Mouse (Mus musculus) kidney, postnatal 0 days (tissue): Measurements from ENCODE around the gene L2hgdh. TPM values are rescaled to one million over a fixed set of nuclear protein-coding genes. Genes with fewer than 3 reads are reported as not detected.

Experiments used
- ATAC-seq: fragments of 200-750 bp; cut with Nextera tagmentation; replicated peaks from 2 replicates; pipeline ENCODE4 v1.8.0; 2017; ENCODE audit warnings: low read depth, moderate number of reproducible peaks, moderate TSS enrichment, moderate library complexity; ENCODE audit not compliant: low FRiP score
- DNase-seq: peaks from one replicate; pipeline ENCODE4 v3.0.0-alpha.2; 2016; ENCODE audit warnings: low spot score
- H3K27ac ChIP-seq: fragments of 300-500 bp; sonication (generic); 2 replicates; pipeline ENCODE4 v1.5.1; 2014; ENCODE audit warnings: mild to moderate bottlenecking
- H3K27me3 ChIP-seq: fragments of 300-500 bp; sonication (generic); 2 replicates; pipeline ENCODE4 v1.6.1; 2014; ENCODE audit warnings: low read length, mixed read lengths; ENCODE audit not compliant: insufficient read depth
- H3K36me3 ChIP-seq: fragments of 300-500 bp; sonication (generic); 2 replicates; pipeline ENCODE4 v1.6.1; 2014; ENCODE audit warnings: low read length, mixed read lengths; ENCODE audit not compliant: insufficient read depth
- H3K4me1 ChIP-seq: fragments of 300-500 bp; sonication (generic); replicated peaks from 2 replicates; pipeline ENCODE4 v1.6.1; 2014; ENCODE audit warnings: antibody characterized with exemption, low read length, mixed read lengths; ENCODE audit not compliant: insufficient read depth
- H3K4me2 ChIP-seq: fragments of 300-500 bp; sonication (generic); 2 replicates; pipeline ENCODE4 v1.6.1; 2014; ENCODE audit warnings: mild to moderate bottlenecking, low read length, moderate library complexity, mixed read lengths
- H3K4me3 ChIP-seq: fragments of 300-500 bp; sonication (generic); replicated peaks from 2 replicates; pipeline ENCODE4 v1.5.1; 2014; ENCODE audit warnings: low read depth, low read length
- H3K9ac ChIP-seq: fragments of 300-500 bp; sonication (generic); 2 replicates; pipeline ENCODE4 v1.6.1; 2014; ENCODE audit warnings: low read depth, low read length
- H3K9me3 ChIP-seq: fragments of 300-500 bp; sonication (generic); replicated peaks from 2 replicates; pipeline ENCODE4 v1.6.1; 2016; ENCODE audit warnings: low read length, inconsistent platforms, mixed read lengths
- CTCF ChIP-seq: IDR thresholded peaks from 2 replicates; pipeline ENCODE4 v1.5.1; 2016; ENCODE audit warnings: antibody characterized with exemption, low read depth, mild to moderate bottlenecking, moderate library complexity
- WGBS: fragments of 180-500 bp; shearing (Covaris S2); extraction: QIAGEN DNeasy Blood & Tissue Kit; methylation state at CpG from one replicate; pipeline ENCODE4 v1.1.7; 2014; 5-methylcytosine and 5-hydroxymethylcytosine counted together
- polyA plus RNA-seq: library from polyadenylated mRNA; unstranded; fragments of >200 nt; fragmentation: Nextera tagmentation; extraction: Ambion mirVana; gene quantifications from 2 replicates; pipeline ENCODE4 v1.2.1, GENCODE M21; 2015

L2hgdh gene
- polyA plus RNA-seq, 1 experiment from 2014 or later, result 20.0 TPM

DNA sequence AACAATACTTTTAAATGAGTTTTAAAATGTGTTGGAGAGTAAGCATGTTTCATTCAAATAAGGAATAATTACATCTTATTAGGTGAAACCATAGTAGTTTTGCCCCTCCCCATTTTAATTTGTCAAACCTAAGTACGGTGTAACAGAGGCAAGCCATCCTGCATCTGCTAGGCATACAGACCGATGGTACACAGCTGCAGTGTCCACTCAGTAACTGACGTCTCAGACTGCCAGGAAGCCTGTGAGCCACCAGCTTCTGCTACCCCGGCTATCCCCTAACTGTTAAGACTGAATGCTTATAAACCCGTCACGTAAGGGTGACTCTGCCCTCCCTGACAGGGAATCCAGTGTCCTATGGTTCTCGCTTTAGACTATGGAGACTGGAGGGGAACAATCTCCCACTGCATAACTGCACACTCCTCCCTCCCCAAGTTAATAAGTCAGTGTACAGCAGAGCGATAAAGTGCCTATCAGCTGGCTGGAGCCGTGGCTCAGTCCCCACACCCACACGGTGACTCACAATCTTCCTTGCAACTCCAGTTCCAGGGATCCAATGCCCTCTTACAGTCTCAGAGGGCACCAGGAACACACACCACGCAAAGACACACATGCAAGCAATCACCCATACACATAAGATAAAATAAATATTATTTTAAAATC is 19.7 kb downstream of the L2hgdh start:
- Histone ChIP-seq H3K9me3 (no peaks in the 10 kb centered on the region), H3K4me1 (no peaks in the 10 kb centered on the region), H3K4me2 (no peak overlapping the region), H3K9ac (no peak overlapping the region), H3K4me3 (no peak overlapping the region), H3K27ac (no peak overlapping the region), H3K36me3 (0 out of 2 replicates have a peak, but pooled peaks cover 6% of the 10 kb centered on the region), H3K27me3 (no peaks in the 10 kb centered on the region)
- peak; percentile 27 for DNase-seq
- 59% methylated on average over 11 of the region's 11 CpGs for WGBS
- no peak for TF ChIP-seq CTCF
- ATAC-seq, result peak; percentile 87

DNA sequence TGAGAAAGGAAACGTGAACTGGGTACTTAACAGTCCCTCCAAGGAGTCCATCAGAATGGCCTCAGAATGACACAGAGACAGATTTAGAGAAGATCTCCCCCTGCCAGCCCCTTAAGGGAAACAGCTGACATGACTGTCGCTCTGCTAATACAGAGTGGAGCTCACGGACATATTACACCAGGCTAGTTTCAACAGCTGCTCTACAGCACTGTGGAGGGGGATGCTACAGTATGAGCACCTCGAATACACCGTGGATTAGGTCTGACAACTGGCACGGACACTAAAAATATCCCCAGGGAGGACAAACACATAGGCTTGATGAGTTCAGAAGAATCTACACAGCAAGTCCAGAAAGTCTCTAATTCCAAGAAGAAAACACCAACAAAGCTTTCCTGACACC is 26.3 kb downstream of the L2hgdh start:
- H3K27me3 ChIP-seq, result no peaks in the 10 kb centered on the region
- H3K27ac ChIP-seq, result no peak overlapping the region
- H3K36me3 ChIP-seq, result peaks cover 9% of the 10 kb centered on the region; the same call in 1 of the 2 replicates
- ATAC-seq (no peak), DNase-seq (no peak)
- H3K4me2 ChIP-seq, result no peak overlapping the region
- no peaks in the 10 kb centered on the region for H3K4me1 ChIP-seq
- no peaks in the 10 kb centered on the region for H3K9me3 ChIP-seq
- H3K4me3 ChIP-seq, result no peak overlapping the region
- H3K9ac ChIP-seq, result no peak overlapping the region
- TF ChIP-seq CTCF, result no peak
- WGBS, result 85% methylated on average over 6 of the region's 6 CpGs

DNA sequence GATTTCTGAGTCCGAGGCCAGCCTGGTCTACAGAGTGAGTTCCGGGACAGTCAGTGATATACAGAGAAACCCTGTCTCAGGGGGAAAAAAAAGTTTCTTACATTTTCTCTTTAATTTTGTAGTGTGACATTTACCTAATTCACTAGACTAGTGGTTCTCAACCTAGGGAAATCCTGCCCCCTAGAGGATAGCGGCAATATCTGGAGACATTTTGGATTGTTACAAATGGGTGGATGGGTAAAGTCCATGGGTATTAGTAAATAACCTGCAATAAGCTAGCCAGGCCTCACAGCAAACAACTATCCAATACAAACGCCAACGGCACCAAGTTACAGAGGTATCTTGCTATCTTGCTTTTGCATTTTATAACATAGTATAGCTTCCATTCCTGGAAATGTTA is 27.9 kb downstream of the L2hgdh start:
- no peak overlapping the region for H3K27ac ChIP-seq
- ATAC-seq (no peak), DNase-seq (peak; percentile 74)
- WGBS, result 69% methylated on average over 5 of the region's 5 CpGs
- H3K9ac ChIP-seq, result no peak overlapping the region
- H3K9me3 ChIP-seq, result no peaks in the 10 kb centered on the region
- no peaks in the 10 kb centered on the region for H3K27me3 ChIP-seq
- peak; percentile 82 for TF ChIP-seq CTCF
- no peaks in the 10 kb centered on the region for H3K4me1 ChIP-seq
- H3K4me2 ChIP-seq, result no peak overlapping the region
- H3K36me3 ChIP-seq, result peaks cover 9% of the 10 kb centered on the region; the same call in 1 of the 2 replicates
- no peak overlapping the region for H3K4me3 ChIP-seq

DNA sequence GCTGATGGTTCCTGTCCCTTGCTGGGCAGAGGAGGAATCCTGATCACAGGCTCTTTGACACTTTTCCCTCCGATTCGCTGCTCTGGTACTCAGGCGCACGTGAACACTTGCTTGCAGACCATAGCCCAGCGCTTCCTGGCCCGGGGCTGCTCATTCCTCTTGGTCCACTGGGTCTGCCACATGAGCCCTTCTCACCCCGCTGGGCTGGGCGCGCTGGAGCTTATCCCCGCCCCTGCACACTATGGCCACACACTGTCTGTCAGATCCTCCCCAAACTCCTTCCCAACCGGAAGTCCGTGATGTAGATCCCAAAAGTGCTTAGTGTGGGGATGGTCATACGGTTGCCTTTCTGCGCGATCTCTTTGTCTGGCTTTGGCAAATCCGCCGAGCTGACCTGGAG is 31.2 kb downstream of the L2hgdh start:
- Histone ChIP-seq H3K4me2 (no peak overlapping the region), H3K4me3 (no peak overlapping the region), H3K9me3 (no peaks in the 10 kb centered on the region), H3K9ac (no peak overlapping the region), H3K36me3 (peaks cover 4% of the 10 kb centered on the region; the same call in 1 of the 2 replicates), H3K27me3 (no peaks in the 10 kb centered on the region), H3K4me1 (no peaks in the 10 kb centered on the region), H3K27ac (no peak overlapping the region)
- WGBS, result 77% methylated on average over 17 of the region's 17 CpGs
- TF ChIP-seq CTCF, result no peak
- ATAC-seq, result peak; percentile 65; the same call in 1 of the 2 replicates
- DNase-seq, result no peak

DNA sequence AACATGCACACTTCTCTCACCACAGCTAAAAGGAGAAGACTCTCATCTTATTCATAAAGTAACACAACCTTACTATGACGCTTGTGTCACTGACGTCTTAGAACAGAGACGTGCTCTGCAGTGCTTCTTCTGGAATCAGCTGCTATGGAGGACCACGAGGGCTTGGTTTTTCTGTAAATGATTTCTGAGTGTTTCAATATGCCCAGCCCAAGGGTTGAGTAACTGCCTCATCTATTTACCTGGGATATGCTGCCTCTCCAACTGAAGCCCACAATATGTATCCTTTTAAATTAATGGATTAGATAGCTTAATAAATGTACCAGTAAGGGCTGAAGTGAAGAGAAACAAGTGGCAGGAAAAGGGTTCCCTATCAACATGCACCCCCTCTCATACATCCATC is 34.0 kb downstream of the L2hgdh start:
- no peak overlapping the region for H3K4me2 ChIP-seq
- H3K27me3 ChIP-seq, result no peaks in the 10 kb centered on the region
- ATAC-seq, result no peak
- WGBS, result 89% methylated on average over 4 of the region's 4 CpGs
- no peak for DNase-seq
- H3K27ac ChIP-seq, result no peak overlapping the region
- no peaks in the 10 kb centered on the region for H3K9me3 ChIP-seq
- no peaks in the 10 kb centered on the region for H3K36me3 ChIP-seq
- no peak overlapping the region for H3K4me3 ChIP-seq
- H3K9ac ChIP-seq, result no peak overlapping the region
- H3K4me1 ChIP-seq, result no peaks in the 10 kb centered on the region
- TF ChIP-seq CTCF, result no peak

DNA sequence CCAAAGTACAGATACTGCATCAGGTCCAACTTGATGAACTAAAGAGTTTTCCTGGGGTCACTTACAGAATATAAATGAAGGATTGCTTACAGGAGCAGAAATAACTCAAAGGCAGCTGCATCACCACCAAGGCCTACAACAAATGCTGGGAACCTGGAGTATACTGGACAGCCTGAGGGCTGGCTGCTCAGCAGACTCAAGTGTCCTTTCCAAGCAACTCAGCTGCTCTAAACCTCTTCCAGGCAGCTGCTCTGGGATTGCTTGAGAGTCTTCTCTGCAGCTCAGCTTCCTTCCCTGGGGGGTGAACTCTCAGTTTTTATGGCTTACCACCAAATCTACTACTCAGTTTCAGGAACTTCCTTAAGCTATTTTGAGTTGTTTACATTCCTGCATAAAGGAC is 35.6 kb downstream of the L2hgdh start:
- no peak for TF ChIP-seq CTCF
- H3K9ac ChIP-seq, result no peak overlapping the region
- H3K27me3 ChIP-seq, result no peaks in the 10 kb centered on the region

DNA sequence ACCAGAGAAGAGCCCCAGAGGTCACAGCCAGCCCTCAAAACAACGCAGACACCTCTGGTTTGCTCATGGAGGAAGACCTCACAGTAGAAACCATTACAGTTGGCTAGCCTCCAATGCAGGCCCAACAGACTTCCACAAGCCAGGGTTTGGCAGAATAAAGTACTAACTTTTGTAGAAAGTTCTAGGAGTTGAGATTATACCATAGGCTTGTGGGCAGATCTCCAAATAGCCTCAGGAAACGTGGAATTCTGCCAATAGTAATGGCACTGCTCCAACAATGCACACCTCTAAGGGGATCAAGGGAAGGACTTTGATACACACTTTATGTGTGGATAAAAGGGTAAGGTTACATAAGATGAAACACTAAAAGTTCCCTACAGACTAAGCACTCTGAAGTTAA is 36.3 kb downstream of the L2hgdh start:
- H3K9me3 ChIP-seq, result no peaks in the 10 kb centered on the region

More for the DNA sequence above, 35.6 kb downstream of the L2hgdh start:
- no peaks in the 10 kb centered on the region for H3K4me1 ChIP-seq
- no peak overlapping the region for H3K4me3 ChIP-seq
- no peaks in the 10 kb centered on the region for H3K9me3 ChIP-seq
- no peak overlapping the region for H3K4me2 ChIP-seq
- no peak for DNase-seq
- no peak for ATAC-seq
- H3K27ac ChIP-seq, result no peak overlapping the region
- no peaks in the 10 kb centered on the region for H3K36me3 ChIP-seq

More for the DNA sequence above, 36.3 kb downstream of the L2hgdh start:
- ATAC-seq (no peak), DNase-seq (peak; percentile 21)
- Histone ChIP-seq H3K36me3 (no peaks in the 10 kb centered on the region), H3K27me3 (no peaks in the 10 kb centered on the region), H3K27ac (no peak overlapping the region; the same call in 1 of the 2 replicates), H3K4me3 (no peak overlapping the region), H3K4me2 (no peak overlapping the region), H3K4me1 (no peaks in the 10 kb centered on the region), H3K9ac (no peak overlapping the region)
- 44% methylated on average over 2 of the region's 2 CpGs for WGBS
- no peak for TF ChIP-seq CTCF
